Mouse (Mus musculus): ENCODE measurements around the gene Itpr3.

Gene Itpr3

DNA sequence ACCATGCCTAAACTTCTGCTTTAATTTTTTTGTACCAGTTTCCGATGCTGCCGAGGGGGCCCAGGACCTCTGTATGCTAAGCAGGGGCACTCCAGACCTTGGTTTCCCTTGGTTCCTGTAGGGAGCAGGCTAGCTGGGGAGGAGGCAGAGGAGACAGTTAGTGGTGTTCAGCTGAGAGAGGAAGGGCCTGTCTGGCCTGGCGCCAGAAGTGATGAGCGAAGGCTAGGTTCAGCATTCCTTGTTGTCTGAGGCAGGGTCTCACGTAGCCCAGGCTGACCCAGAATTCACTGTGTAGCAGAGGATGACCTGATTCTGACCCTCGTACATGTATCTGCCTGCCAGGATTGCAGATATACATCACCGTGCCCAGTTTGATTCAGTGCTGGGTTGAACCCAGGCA is 13.8 kb downstream of the Itpr3 start:
- DNase-seq (ENCODE audit: low spot score in 2 of 2): no peak

DNA sequence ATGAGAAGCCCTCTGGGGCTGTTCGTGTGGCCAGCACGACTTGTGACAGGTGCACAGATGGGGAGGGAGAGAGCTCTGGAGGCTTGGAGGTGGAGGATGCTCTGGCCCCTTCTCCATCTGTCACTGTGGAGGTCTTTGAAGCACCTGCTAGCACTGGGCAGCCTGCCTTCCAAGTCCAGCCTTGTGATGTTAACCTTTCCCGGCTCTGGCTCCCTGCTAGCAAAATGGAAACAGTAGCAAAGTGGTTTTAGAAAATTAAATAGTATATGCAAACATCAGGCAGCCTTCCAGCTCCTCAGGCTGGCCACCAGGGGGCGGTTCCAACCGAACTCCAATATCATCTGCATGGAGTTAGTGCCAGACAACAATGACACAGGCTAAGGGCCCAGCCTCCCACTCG is 14.5 kb downstream of the Itpr3 start:
- no peak for DNase-seq (ENCODE audit: low spot score in 2 of 2)

DNA sequence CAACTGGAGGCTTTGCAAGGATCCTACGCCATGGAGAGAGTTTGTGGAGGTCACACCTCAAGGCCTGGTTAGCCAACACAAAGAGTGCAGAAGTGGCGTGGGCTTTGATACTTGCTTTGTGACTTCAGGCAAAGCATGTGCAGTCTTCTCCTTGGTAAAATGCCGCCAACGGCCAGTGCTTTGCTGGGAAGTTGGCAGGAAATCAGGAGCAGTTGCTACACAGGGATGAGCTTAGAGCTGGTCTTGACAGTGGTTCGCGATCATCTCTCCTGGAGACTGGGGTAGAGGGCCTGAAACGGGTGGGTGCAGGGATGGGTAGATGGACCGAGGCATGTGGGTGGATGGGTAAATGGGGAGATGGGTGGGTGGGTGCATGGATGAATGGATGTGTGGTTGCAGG is 15.3 kb downstream of the Itpr3 start:
- DNase-seq (ENCODE audit: low spot score in 2 of 2): no peak

DNA sequence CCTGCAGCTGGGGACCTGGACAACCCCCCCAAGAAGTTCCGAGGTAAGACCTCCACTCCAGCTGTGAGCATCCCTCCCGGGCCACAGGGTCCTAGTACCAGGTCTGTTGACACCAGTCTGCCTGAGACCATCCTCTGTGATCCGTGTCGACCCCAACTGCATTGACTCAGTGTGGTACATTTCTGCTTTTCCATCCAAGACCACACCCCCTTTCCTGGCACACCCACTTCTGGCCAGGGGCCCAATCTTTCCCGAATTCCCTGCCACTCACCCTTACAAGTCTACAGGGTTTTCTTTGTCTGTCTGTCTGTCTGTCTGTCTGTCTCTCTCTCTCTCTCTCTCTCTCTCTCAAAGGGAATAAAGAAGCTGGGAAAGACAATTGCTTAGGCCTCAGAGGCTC is 16.0 kb downstream of the Itpr3 start:
- DNase-seq (ENCODE audit: low spot score in 2 of 2): no peak

DNA sequence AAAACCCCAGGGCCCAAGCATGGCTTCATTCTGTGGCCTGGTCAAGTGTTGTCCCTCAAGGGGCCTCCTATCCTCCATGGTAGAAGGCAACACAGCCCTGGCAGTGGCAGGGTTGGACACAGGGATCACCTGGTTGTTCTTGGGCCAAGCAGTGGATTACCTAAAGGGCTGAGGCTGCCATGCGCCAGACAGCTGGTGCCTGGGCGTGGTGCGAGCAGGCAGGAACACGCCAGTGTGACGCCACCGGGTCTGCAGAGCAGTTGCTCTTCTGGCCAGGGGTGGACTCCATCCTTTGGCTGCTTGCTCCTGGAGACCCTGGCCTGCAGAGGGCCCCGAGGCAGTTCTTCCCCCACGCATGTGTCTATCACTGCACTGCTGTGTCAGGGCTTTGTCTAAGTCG is 16.7 kb downstream of the Itpr3 start:
- no peak for DNase-seq (ENCODE audit: low spot score in 2 of 2)

DNA sequence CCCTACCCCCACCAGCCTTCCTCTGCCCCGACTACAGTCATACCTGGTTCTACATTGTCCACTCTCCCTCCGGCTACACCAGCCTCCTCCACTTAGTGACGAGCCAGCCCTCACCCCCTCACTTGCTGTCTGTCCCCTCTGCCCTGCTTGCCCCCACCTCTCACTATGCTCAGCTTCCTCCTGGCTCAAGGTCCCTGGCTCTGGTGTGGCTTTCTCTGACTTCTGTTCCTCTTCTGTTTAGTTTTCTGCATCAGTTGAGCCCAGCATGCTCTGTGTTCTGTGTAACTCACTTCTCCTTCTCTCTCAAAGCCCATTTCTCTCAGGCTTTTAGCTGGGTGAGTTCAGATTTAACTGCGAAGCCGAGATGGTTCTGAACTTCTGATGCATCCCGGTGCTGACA is 17.1 kb downstream of the Itpr3 start:
- no peak for DNase-seq (ENCODE audit: low spot score in 2 of 2)

DNA sequence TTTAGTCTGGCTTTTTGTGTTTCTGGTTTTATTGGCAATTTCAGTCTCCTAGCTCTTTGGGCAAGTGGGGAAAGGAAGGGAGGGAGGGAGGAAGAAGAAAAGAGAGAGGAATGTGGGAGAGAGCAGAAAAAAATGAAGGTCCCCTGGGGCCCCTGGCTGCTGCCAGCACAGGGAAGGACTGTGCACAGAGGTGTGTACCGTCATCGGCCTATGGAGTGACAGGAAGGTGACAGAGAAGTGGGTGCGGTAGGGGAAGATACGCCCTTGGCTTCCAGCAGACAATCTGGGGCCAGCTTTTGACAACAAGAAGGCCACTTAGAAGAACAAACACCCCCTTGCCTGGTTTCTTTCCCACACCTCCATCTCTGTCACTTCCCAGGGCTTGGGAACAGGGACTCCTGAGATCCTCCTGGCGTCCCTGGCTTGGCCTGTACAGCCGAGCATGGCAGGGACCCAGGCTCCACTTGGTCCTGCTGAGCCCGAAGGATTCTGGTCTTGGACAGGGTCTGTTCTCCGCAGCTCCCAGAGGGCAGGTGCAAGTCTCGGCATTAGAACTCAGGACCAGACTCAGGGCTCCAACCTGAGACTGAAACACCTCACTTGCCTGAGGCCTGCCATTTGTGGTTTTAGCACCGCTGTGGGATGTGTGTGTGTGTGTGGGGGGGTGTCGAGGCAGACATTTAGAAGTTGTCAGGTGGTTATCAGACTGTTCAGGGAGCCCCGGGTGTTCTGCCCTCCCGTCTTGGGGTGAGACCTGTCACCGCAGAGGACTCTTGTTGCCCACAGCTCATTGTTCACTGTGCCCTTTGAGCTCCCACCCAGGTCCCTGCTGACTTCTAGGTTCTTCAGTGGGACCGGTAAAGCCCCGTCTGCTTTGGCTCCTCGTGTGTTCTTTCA is 18.0 kb downstream of the Itpr3 start:
- DNase-seq (ENCODE audit: low spot score in 2 of 2): no peak

DNA sequence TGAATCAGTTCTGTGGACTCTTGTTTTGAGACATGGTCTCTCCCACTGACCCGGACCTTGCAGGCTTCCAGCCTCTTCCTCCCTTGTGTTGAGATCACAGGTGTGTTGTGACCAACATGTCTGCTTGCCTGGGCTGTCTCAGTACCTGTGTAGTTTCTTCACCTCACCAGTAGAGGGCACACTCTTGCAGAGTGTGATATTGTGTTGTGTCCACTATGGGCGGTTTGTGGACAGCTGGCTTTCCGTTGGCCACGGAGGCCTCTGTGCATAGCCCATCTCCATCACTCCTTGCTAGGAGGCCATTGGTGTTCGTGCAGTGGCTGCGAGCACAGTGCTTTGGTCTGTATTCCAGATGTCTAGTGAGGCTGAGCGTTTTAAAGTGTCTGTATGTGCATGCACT is 20.0 kb downstream of the Itpr3 start:
- no peak for DNase-seq (ENCODE audit: low spot score in 2 of 2)

DNA sequence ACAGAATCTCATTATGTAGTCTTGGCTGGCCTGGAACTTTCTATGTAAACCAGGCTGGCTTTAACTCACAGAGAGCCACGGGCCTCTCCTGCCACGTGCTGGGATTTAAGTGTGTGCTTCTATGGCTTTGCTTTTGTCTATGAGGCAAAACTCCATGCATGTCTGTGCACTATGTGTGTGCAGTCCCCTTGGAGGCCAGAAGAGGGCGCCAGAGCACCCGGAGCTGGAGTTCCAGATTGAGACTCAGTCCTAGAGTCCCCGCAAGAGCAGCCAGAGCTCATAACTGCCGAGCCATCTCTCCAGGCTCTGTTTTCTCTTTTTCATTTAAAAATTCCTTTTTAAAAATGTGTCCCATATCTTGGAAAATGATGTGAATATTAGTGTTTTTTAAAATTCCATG is 20.8 kb downstream of the Itpr3 start:
- no peak for DNase-seq (ENCODE audit: low spot score in 2 of 2)

DNA sequence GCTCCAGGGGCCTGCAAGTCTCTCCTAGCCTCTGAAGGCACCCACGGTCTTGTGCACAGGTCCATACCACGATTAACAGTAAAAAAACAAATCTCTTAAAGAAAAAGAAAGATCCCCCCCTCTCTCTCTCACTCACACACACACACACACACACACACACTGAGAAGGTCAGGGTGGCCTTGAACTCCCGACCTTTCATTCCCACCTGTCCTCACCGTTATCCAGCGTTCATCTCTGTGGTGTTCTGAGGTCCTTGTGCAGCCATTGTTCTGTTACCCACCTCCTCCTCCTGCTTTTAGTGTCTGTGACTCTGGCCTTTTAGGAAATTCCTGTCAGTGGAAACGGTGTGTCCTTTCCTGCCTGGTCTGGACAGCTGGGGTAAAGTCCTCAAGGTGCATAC is 21.4 kb downstream of the Itpr3 start:
- DNase-seq (ENCODE audit: low spot score in 2 of 2): no peak

DNA sequence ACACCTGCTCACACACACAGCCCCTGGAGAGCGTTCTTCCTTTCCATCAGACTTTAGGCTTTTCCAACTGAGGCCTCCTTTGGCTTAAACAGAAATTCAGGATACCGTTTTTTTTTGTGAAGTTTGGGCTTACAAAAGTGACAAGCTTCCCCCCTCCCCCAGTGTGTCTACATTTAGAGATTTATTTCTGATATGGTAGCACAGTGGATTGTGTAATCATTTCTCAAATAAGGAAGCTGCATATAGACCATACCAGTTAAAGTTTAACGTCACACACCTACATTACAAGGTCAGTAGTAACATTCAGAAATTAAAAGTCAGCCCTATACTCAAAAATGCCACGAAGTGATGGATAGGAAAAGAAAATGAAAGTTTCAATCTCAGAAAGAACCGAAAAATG is 24.8 kb downstream of the Itpr3 start:
- DNase-seq (ENCODE audit: low spot score in 2 of 2): no peak

DNA sequence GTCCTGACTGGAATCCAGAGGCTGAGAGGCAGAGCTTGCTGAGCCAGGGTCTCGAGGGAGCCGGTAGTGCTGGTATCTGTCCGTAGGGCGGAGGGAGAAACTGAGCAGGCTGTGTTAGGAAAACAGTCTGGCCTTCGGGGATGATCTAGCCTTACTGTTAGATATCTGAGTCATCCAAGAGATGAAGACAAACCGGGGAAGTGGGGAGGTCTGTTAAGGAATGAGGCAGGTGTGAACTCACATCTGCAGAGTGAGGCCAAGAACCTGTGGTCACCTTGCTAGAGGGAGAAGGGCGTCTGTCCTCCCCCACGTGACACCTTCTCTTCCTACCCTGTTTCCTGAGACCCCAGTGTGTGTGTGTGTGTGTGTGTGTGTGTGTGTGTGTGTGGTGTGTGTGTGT is 25.7 kb downstream of the Itpr3 start:
- DNase-seq (ENCODE audit: low spot score in 2 of 2): no peak

DNA sequence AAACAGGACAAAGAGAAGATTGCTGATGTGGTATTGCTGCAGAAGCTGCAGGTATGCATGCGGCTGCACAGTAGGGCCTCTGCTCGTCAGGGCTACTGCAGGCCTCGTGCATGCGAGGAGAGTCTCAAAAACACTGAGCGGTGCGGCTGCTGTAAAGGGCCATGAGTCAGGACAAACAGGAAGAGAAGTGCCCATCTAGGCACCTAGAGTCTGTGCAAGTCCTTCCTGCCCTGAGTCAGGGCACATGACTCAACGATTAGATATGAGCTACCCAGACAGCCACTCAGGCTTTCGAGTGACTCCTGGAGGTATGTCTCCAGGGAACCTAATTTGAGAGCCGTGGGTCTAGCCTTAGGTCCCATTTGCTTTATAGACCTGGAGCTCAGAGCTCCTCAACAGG is 26.5 kb downstream of the Itpr3 start:
- no peak for DNase-seq (ENCODE audit: low spot score in 2 of 2)

DNA sequence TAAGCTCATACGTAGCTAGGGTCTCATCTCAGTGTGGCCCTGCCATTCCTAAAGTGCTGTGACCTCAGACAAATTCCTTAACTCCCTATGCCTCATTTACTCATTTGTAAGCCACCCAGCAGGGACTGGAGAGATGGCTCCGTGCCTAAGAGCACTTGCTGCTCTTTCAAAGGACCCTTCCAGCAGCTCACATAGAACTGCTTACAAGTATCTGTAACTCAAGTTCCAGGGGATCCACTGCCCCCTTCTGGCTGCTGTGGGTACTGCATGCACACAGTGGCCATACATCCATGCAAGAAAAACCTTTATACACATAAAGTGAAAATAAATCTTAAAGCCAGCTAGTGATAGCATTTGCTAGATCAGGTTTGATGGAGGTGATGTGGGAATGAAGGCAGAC is 28.6 kb downstream of the Itpr3 start:
- peak in 1 of 2 experiments; percentile 21 for DNase-seq (ENCODE audit: low spot score in 2 of 2)

DNA sequence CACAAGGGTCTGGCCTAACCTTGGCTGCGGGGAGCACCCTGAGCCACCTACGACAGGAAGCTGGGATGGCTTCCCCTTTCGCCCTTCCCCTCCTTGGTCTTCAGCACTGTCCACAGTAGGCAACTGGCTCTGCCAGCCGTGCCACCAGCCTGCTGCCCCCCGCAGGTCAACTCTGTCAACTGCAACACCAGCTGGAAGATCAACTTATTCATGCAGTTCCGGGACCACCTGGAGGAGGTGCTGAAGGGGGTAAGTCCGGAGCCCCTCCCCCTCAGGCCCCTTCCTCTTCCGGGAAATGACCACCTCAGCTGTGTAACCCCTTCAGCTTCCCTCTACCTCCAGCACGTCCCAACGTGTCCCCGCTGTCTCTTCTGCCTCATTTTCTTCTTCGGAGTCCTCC is 30.3 kb downstream of the Itpr3 start:
- DNase-seq (ENCODE audit: low spot score in 2 of 2): no peak

DNA sequence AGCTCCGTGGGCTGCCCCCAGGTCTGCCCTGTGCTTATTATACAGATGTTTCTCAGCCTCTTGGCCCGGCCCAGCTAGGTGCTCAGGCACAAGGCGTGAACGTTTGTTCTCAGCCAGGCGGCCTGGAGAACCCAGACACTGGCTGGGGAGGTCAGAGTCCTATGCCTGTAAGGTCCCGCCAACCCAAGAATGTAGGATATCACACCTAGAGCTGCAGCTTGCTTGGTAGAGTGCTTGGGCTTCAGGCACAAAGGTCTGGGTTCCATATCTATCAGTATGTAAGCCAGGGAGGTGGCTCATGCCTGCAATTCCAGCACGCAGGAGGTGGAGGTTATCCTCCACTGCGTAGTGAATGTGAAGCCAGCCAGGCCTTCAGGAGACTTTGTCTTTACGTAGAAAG is 33.0 kb downstream of the Itpr3 start:
- no peak for DNase-seq (ENCODE audit: low spot score in 2 of 2)

DNA sequence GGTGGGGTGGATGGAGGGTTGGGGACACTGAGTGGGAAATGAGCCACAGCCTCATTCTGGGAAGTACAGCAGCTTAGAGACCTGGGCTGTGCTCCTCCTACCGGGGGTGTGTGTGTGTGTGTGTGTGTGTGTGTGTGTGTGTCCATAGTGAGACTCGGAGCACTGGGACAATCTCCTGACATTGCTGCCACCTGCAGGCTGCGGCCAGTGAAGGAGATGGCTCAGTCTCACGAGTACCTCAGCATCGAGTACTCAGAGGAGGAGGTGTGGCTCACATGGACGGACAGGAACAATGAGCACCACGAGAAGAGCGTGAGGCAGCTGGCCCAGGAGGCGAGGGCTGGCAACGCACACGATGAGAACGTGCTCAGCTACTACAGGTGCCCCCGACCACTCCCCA is 38.6 kb downstream of the Itpr3 start:
- no peak for DNase-seq (ENCODE audit: low spot score in 2 of 2)

DNA sequence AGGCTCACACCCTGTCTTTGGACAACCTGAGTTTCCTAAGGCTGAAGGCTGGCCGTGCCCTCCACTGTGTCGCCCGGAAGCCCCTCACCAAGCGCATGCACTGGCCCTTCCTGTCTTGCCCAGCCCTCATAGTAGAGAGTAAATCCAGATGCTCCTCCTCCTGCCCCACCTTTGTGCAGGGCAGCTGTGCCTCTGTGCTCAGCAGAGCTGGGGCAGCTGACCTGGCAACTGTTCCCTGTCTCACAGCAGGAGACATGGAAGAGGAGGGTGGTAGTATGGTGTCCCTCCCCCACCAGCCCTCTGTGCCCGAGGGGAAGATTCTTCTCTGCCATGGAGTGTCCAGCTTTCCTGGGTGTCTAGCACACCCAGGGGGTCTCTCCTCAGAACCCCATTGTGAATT is 44.6 kb downstream of the Itpr3 start:
- DNase-seq (ENCODE audit: low spot score in 2 of 2): no peak

DNA sequence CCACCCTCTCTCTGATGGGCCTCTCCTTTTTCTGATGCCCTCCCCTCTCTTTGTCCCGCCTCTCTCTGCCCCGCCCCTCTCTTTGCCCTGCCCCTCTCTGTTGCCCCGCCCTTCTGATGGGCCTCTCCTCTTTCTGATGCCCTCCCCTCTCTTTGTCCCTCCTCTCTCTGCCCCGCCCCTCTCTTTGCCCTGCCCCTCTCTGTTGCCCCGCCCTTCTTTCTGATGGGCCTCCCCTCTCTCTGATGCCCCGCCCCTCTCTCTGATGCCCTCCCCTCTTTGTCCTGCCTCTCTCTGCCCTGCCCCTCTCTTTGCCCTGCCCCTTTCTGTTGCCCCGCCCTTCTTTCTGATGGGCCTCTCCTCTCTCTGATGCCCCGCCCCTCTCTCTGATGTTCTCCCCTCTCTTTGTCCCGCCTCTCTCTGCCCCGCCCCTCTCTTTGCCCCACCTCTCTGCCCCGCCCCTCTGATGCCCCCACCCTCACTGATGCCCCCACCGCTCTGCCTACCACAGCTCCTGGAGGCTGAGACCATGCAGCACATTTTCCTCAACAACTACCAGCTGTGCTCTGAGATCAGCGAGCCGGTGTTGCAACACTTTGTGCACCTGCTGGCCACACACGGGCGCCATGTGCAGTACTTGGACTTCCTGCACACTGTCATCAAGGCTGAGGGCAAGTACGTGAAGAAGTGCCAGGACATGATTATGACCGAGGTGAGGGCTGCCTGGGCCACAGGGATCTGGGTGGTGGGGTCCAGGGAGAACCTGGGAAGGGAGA is 48.8 kb downstream of the Itpr3 start:
- no peak for DNase-seq (ENCODE audit: low spot score in 2 of 2)

DNA sequence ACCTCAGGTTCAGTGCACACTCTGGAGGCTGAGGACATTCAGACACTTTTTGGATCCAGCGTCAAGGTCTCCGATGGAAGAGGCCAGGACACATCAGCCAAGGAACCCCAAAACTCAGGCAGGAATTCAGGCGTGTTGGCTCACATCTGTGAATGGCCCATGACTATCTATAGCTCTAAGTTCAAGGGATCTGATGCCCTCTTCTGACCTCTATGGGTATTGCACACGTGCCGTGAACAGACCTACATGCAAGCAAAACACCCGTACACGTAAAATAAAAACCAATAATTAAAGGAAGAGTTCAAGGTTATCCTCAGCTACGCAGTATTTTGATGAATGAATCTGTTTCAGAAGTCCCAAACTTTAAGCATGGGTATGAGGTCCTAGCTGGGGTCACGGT is 49.6 kb downstream of the Itpr3 start:
- DNase-seq (ENCODE audit: low spot score in 2 of 2): no peak

DNA sequence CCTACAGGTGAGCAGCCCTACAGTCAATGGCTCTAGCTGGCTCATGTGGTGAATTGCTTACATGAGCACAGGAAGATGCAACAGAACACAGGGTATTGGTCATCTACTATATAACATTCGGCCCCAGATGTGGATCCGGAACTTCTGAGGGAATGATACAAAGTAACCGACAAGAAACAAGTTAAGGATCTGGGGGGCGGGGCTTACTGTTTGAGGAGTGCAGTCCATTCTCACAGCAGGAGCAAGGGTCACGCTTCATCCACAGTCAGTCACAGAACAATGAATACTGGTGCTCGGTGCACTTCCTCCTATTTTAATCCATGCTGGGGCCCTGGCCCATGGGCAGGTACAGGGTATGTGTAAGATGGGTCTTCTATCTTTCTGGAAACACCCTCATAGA is 50.8 kb downstream of the Itpr3 start:
- DNase-seq (ENCODE audit: low spot score in 2 of 2): no peak

DNA sequence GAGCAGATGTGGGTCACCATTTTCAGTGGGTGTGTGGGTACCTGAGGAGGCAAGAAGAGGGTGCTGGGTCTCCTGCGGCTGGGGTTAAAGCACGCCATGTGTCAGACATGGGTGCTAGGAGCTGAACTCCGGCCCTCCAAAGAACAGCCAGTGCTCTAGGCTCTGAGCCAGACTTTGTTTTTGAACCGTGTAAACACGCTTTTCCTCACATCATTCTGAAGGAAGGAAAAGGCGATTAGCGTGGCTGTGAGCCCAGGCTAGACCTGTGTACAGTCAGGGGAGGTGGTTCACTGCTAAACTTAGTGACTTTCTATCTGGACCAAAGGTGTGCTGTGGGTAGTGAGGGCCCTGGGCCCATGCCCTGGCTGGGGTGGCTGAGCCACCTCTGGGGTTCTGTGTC is 53.0 kb downstream of the Itpr3 start:
- no peak for DNase-seq (ENCODE audit: low spot score in 2 of 2)
